Mouse (Mus musculus): Measurements from ENCODE around the gene Exoc6b. TPM values are rescaled to one million over a fixed set of nuclear protein-coding genes. Genes with fewer than 3 reads are reported as not detected.

Exoc6b gene
- polyA plus RNA-seq, 1 experiment from 2014 or later, result 52.7 TPM

DNA sequence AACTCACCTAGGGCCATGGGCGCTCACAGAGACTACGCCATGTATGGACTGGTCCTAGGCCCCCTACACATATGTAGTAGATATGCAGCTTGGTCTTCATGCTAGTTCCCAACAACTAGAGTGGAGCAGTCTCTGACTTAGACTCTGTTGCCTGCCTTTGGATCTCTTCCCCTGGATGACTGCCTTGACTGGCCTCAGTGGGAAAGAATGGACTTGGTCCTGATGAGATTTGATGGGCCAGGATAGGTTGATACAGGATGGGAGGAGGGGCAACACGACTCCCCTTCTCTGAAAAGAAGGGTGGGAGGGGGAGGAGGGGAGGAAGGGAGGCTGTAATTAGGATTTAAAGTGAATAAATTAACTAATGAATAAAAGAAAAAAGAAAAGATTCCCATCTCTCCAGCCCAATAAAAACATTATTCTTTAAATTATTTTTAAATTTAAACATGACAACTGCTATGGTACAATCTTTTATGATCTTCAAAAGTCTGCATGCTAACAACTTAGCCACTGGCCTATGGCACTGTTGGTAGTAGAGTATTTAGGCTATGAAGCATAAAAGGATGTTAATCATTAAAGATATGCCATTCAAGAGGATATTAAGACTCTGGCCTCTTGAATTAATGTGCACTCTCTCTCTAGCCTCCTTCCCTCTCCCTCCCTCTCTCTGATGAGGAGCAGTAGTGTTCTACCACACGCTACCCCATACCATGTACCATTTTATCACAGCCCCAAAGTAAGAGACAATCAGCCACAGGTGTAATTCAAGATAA lies 170.1 kb downstream of the Exoc6b start:
- no peak overlapping the region for H3K4me2 ChIP-seq (replicated peaks)
- no peak overlapping the region for H3K4me3 ChIP-seq
- H3K36me3 ChIP-seq, result no peaks in the 10 kb centered on the region
- no peak overlapping the region for H3K27ac ChIP-seq (replicated peaks)
- no peaks in the 10 kb centered on the region for H3K4me1 ChIP-seq
- WGBS, result 76% methylated on average over 4 of the region's 4 CpGs
- H3K9ac ChIP-seq (replicated peaks), result no peak overlapping the region
- H3K27me3 ChIP-seq, result no peaks in the 10 kb centered on the region
- no peak for ATAC-seq (replicated peaks)
- H3K9me3 ChIP-seq, result no peaks in the 10 kb centered on the region

DNA sequence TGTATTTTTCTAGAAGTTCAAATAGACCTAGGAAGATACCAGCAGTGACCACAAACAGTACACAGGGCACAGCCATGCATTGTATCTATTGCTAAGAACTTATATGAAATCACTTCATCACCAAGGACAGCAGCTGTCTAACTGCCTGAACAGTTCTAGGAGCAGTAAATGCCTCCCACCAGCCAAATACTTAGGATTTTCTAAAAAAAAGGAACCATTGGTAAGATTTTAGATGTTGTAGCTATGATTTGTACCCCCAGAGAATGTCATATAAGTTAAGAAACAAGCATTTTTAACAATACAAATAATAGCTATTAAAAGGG lies 175.6 kb downstream of the Exoc6b start:
- no peaks in the 10 kb centered on the region for H3K4me1 ChIP-seq
- no peak overlapping the region for H3K4me2 ChIP-seq (replicated peaks)
- ATAC-seq (replicated peaks), result no peak
- H3K36me3 ChIP-seq, result no peaks in the 10 kb centered on the region
- no peak overlapping the region for H3K27ac ChIP-seq (replicated peaks)
- H3K9ac ChIP-seq (replicated peaks), result no peak overlapping the region
- no peaks in the 10 kb centered on the region for H3K9me3 ChIP-seq
- no peaks in the 10 kb centered on the region for H3K27me3 ChIP-seq
- no peak overlapping the region for H3K4me3 ChIP-seq

DNA sequence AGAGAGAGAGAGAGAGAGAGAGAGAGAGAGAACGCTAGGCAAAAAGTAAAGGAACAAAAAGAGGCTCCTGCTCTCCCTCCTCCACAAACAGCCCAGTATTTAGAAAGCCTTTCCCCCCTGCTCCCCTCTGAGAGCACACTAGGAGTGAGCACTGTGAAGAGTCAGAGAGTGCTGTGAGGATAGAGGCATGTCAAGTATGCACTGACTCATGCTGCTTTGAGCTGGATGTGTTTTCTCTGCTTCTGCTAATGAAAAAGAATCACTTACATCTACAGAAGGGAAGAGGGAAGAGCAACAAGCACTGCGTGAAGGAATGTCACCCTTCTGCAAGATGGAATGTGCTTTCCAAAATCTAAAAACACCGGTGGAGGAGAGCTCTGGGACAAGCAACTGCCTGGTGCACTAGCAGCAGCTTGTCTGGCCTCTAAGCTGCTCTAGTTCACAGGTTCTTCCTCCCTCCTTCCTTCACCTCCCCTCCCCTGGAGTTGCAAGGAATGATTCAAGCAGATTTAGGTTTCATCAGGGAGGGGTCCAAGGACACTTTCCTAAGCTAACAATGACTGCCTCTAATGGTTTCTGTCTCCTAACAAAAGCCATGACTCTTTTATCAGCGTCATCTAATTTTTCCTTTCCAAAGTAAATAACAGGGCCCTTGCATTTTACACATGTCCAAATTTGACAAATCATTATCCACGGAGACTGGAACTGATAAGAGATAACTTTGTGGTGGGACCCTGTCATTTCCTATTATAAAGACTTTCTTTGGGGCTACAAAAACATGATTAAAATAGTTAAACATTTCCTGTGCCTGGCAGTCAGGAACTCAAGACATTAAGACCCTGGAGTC lies 176.2 kb downstream of the Exoc6b start:
- no peak overlapping the region for H3K4me2 ChIP-seq (replicated peaks)
- no peak overlapping the region for H3K9ac ChIP-seq (replicated peaks)
- H3K4me1 ChIP-seq, result no peaks in the 10 kb centered on the region
- WGBS, result 32% methylated on average over 5 of the region's 5 CpGs
- H3K36me3 ChIP-seq, result no peaks in the 10 kb centered on the region
- ATAC-seq (replicated peaks), result no peak
- no peak overlapping the region for H3K4me3 ChIP-seq
- no peaks in the 10 kb centered on the region for H3K9me3 ChIP-seq
- H3K27ac ChIP-seq (replicated peaks), result no peak overlapping the region
- H3K27me3 ChIP-seq, result no peaks in the 10 kb centered on the region

DNA sequence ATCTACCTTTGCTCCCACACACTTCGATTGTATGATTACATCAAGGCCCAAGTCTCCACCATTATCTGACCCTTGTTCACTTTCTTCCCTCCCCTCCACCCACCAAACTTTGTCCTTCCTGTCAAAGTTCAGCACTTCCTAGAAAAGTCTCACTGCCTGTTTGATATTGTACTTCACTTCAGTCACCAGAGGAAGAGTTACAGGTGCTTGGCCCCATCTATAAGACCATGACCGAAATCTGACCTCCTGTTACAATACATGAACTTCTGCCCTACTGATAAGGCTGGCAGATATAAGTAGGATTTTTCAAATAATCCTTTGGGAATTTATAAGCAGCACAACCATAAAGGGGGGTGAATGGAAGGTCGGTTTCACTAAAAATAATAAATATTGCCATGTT lies 182.8 kb downstream of the Exoc6b start:
- no peak overlapping the region for H3K4me2 ChIP-seq (replicated peaks)
- 88% methylated on average over 3 of the region's 3 CpGs for WGBS
- no peak overlapping the region for H3K27ac ChIP-seq (replicated peaks)
- no peaks in the 10 kb centered on the region for H3K27me3 ChIP-seq
- H3K4me1 ChIP-seq, result no peaks in the 10 kb centered on the region; the same call in 1 of the 2 replicates
- no peak for ATAC-seq (replicated peaks)
- no peaks in the 10 kb centered on the region for H3K9me3 ChIP-seq
- no peak overlapping the region for H3K9ac ChIP-seq (replicated peaks)
- no peaks in the 10 kb centered on the region for H3K36me3 ChIP-seq
- H3K4me3 ChIP-seq, result no peak overlapping the region

DNA sequence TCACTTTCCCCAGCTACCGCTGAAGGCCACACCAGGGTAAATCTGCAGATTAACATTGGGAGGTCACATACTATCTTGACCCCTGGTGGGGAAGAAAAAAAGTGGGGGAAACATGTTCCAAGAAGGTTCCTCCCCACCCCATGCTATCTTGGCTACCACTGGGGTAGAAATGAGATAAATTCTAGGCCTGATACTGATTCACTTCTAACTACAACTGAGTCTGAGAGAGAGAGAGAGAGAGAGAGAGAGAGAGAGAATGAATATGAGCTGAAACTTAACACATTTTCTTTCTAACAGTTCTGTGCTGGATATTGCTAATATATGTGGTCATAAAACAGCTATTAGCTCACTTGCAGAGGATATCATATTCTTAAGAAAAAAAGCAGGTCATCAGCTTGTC lies 184.2 kb downstream of the Exoc6b start:
- no peak overlapping the region for H3K4me3 ChIP-seq
- no peak overlapping the region for H3K27ac ChIP-seq (replicated peaks)
- no peaks in the 10 kb centered on the region for H3K36me3 ChIP-seq
- H3K4me1 ChIP-seq, result no peaks in the 10 kb centered on the region; the same call in 1 of the 2 replicates
- no peak overlapping the region for H3K9ac ChIP-seq (replicated peaks)
- no peak for ATAC-seq (replicated peaks)
- no peaks in the 10 kb centered on the region for H3K9me3 ChIP-seq
- 68% methylated on average over 1 of the region's 1 CpGs for WGBS
- no peaks in the 10 kb centered on the region for H3K27me3 ChIP-seq
- H3K4me2 ChIP-seq (replicated peaks), result no peak overlapping the region

DNA sequence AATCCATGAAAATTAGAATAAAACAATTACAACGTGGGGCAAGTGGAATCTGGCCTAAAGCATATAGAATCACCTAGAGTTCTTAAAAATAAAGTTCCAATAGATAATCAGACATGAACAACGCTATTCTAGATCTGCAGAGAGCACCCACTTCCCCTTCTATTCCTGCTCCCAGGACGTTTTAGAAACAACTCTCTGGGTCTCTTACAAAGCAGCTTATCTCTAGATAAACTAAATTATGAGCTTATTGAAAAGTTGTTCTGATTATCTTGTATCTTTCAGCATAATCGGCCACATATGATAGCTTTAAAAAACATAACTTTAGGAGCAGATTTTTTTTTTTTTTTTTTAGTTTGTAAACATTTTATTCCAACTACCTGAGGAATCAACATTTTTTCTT lies 185.6 kb downstream of the Exoc6b start:
- no peaks in the 10 kb centered on the region for H3K27me3 ChIP-seq
- H3K4me1 ChIP-seq, result no peaks in the 10 kb centered on the region; the same call in 1 of the 2 replicates
- H3K4me3 ChIP-seq, result no peak overlapping the region
- 75% methylated on average over 4 of the region's 4 CpGs for WGBS
- H3K36me3 ChIP-seq, result no peaks in the 10 kb centered on the region
- no peaks in the 10 kb centered on the region for H3K9me3 ChIP-seq
- ATAC-seq (replicated peaks), result no peak
- H3K9ac ChIP-seq (replicated peaks), result no peak overlapping the region
- no peak overlapping the region for H3K27ac ChIP-seq (replicated peaks)
- no peak overlapping the region for H3K4me2 ChIP-seq (replicated peaks)

DNA sequence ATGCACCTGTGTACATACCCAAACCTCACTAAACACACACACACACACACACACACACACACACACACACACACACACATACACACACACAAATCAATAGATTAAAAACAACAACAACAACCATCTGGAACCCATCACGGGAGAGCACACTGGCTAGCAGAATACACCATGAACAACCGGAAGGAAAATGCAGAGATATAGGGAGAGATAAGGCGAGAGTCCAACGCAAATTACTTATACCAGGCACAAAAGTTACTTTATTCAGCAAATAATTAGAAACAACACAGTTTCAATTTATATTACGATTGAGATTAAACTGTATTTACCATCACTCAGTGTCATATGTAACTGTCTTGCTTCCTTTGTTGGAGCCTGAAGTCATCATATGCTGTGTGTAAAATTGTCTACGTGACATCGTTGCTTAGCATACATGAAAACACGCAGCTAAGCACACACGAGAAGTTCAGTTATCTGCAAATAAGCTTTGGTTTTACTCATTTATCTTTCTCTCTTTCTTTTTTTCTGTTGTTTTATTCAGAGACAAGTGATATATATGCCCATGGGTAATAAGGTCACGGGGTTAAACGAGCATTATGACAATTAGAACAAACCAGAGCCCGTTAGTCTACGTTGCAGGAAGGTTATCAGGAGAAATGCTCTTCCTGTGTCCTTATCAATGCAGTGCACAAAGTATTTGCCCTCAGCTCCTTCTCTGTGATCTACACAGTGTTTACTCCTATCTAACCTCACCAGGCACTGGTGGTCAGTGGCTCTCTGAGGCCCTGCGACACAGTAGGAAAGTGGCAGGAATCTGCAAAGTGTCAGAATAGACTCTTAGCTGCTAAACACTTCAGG lies 186.4 kb downstream of the Exoc6b start:
- WGBS, result 78% methylated on average over 14 of the region's 14 CpGs
- H3K4me2 ChIP-seq (replicated peaks), result no peak overlapping the region

DNA sequence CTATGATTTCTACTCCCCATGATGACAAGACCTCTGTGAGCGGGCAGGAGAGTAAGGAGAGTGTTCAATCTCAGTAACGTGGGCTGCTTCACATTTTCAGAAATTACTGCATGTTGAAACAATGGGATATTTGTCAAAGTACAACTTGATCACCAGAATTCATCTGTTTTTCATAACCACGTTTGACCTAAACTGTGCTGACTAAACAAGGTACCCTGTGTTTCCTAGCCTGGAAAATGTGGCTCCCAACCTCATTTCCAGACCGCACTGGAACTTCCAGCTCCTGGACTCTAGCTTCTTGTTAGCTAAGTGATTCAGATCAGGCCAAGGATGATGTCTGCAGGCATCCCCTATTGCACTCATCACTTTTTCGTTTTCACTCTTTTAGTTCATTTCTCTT lies 193.4 kb downstream of the Exoc6b start:
- no peaks in the 10 kb centered on the region for H3K9me3 ChIP-seq
- ATAC-seq (replicated peaks), result no peak
- H3K36me3 ChIP-seq, result no peaks in the 10 kb centered on the region
- H3K4me1 ChIP-seq, result no peaks in the 10 kb centered on the region
- no peaks in the 10 kb centered on the region for H3K27me3 ChIP-seq
- no peak overlapping the region for H3K27ac ChIP-seq (replicated peaks)
- 87% methylated on average over 5 of the region's 5 CpGs for WGBS
- no peak overlapping the region for H3K4me3 ChIP-seq
- H3K4me2 ChIP-seq (replicated peaks), result no peak overlapping the region
- H3K9ac ChIP-seq (replicated peaks), result no peak overlapping the region

More for the DNA sequence above, 186.4 kb downstream of the Exoc6b start:
- Histone ChIP-seq H3K36me3 (no peaks in the 10 kb centered on the region), H3K9ac (replicated peaks) (no peak overlapping the region), H3K4me1 (no peaks in the 10 kb centered on the region; the same call in 1 of the 2 replicates), H3K27me3 (no peaks in the 10 kb centered on the region), H3K9me3 (no peaks in the 10 kb centered on the region), H3K27ac (replicated peaks) (no peak overlapping the region), H3K4me3 (no peak overlapping the region)
- no peak for ATAC-seq (replicated peaks)

DNA sequence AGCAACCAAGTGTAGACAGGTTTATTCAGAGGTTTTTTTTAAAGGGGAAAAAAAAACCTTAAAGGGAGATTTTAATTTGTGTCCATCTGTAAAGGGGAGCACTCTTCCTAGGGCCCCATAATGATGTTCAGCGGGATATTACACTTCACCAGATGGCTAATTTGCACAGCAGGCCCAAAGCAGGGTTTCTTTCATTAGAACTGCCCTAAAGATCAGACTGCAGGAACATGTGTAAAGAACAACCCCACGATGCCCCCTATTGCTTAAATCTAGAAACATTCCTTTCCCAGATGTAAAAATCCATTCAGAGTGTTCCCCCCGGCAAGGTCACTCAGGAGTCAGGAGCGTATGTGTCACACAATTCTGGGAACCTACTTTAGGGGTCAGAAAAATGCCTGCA lies 202.2 kb downstream of the Exoc6b start:
- Histone ChIP-seq H3K27ac (replicated peaks) (0 out of 2 replicates have a peak overlapping the region, but pooled peaks have one; percentile 40), H3K9me3 (no peaks in the 10 kb centered on the region), H3K4me3 (no peak overlapping the region), H3K9ac (replicated peaks) (no peak overlapping the region), H3K36me3 (no peaks in the 10 kb centered on the region), H3K4me2 (replicated peaks) (no peak overlapping the region), H3K4me1 (peaks cover 14% of the 10 kb centered on the region), H3K27me3 (no peaks in the 10 kb centered on the region)
- peak; percentile 72; the same call in 1 of the 2 replicates for ATAC-seq (replicated peaks)
- 5% methylated on average over 4 of the region's 4 CpGs for WGBS

DNA sequence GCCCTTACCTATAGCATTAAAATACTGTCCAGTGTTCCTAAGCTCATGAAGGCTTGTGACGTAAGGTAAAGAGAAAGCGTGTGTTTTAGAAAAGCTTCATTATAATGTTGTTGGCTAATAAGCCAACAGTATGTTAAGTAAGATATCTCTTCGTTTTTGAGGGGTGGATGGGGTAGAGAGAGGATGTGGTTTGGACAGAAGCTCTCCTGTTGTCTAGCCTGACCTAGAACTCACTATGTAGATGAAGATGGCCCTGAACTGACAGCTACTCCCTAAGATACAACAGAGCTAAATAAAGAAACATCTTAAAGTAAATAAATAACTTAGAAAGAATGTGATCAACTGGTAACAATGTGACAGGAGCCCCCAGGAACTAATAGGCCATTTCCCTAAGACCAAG lies 204.7 kb downstream of the Exoc6b start:
- H3K27me3 ChIP-seq, result no peaks in the 10 kb centered on the region
- no peak for ATAC-seq (replicated peaks)
- H3K9ac ChIP-seq (replicated peaks), result no peak overlapping the region
- no peak overlapping the region for H3K4me3 ChIP-seq
- no peaks in the 10 kb centered on the region for H3K36me3 ChIP-seq
- no peak overlapping the region for H3K4me2 ChIP-seq (replicated peaks)
- H3K4me1 ChIP-seq, result peaks cover 14% of the 10 kb centered on the region
- no peaks in the 10 kb centered on the region for H3K9me3 ChIP-seq
- no peak overlapping the region for H3K27ac ChIP-seq (replicated peaks)
- 89% methylated on average over 3 of the region's 3 CpGs for WGBS

DNA sequence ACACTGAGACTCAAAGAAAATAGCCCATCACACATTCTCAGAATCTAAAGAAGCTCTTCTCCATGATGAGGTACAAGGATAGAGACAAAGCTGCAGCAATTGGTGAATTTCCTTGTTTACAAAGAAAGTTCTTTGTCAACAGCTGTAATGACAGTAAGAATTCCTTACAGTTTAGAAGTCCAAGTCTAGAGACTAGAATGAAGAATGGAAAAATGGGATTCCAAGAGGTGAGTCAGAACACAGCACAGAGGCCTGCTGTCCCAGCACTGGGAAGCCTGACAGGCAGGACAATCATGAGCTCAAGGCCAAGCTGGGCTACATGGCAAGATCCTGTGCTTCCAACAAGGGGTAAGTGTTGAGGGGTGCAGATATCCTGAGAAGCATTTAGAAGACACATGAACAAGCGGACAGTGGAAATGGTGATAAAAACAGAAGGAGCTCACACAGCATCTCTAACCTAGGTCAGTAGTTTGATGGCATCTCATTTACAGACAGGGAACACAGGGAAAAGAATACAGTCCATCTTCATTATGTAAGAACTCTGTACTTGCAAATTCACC lies 205.4 kb downstream of the Exoc6b start:
- H3K4me3 ChIP-seq, result no peak overlapping the region
- no peaks in the 10 kb centered on the region for H3K36me3 ChIP-seq
- no peaks in the 10 kb centered on the region for H3K27me3 ChIP-seq
- 100% methylated on average over 1 of the region's 1 CpGs for whole genome bisulfite sequencing
- H3K9ac ChIP-seq (replicated peaks), result no peak overlapping the region
- no peak overlapping the region for H3K4me2 ChIP-seq (replicated peaks)
- no peaks in the 10 kb centered on the region for H3K9me3 ChIP-seq
- H3K4me1 ChIP-seq, result peaks cover 14% of the 10 kb centered on the region
- no peak overlapping the region for H3K27ac ChIP-seq (replicated peaks)
- ATAC-seq (replicated peaks), result no peak
